Mouse (Mus musculus) limb, embryonic 10.5 days (tissue): ENCODE measurements around the gene Tarbp1. TPM values are rescaled to one million over a fixed set of nuclear protein-coding genes. Genes with fewer than 3 reads are reported as not detected.
A peak's percentile ranks its signal among the peaks of the same experiment; 100 is the strongest.

Source experiments
- DNase-seq: peaks from one replicate; pipeline ENCODE4 v3.0.0-alpha.2; 2017; ENCODE audit warnings: low spot score
- H3K27ac ChIP-seq: fragments of 300-500 bp; sonication (generic); 2 replicates; pipeline ENCODE4 v1.5.1; 2016; ENCODE audit warnings: mild to moderate bottlenecking
- H3K27me3 ChIP-seq: fragments of 300-500 bp; sonication (generic); 2 replicates; pipeline ENCODE4 v1.6.1; 2016; ENCODE audit warnings: low read depth, mild to moderate bottlenecking; ENCODE audit not compliant: poor library complexity, severe bottlenecking
- H3K36me3 ChIP-seq: fragments of 300-500 bp; sonication (generic); 2 replicates; pipeline ENCODE4 v1.6.1; 2016; ENCODE audit warnings: mild to moderate bottlenecking, moderate library complexity
- H3K4me1 ChIP-seq: fragments of 300-500 bp; sonication (generic); 2 replicates; pipeline ENCODE4 v1.6.1; 2016
- H3K4me3 ChIP-seq: fragments of 300-500 bp; sonication (generic); 2 replicates; pipeline ENCODE4 v1.5.1; 2016; ENCODE audit warnings: mild to moderate bottlenecking, moderate library complexity
- H3K9me3 ChIP-seq: fragments of 300-500 bp; sonication (generic); replicated peaks from 2 replicates; pipeline ENCODE4 v1.6.1; 2016; ENCODE audit warnings: mild to moderate bottlenecking
- WGBS: fragments of 180-500 bp; shearing (Covaris S2); methylation state at CpG from one replicate; pipeline ENCODE4 v1.1.7; 2016; 5-methylcytosine and 5-hydroxymethylcytosine counted together
- polyA plus RNA-seq: library from polyadenylated mRNA; unstranded; fragments of >200 nt; fragmentation: Nextera tagmentation; extraction: Ambion mirVana; gene quantifications from 2 replicates; pipeline ENCODE4 v1.2.1, GENCODE M21; 2016

Tarbp1 gene
- polyA plus RNA-seq, 1 experiment from 2014 or later: 2.6 TPM

GRCm38 (mm10) chr8:126504492-126505182 lies 29.8 kb upstream of the Tarbp1 start:
- no peaks in the 10 kb centered on the region for H3K36me3 ChIP-seq
- no peaks in the 10 kb centered on the region for H3K27me3 ChIP-seq
- H3K9me3 ChIP-seq: no peaks in the 10 kb centered on the region
- no peak overlapping the region for H3K27ac ChIP-seq
- 0 out of 2 replicates have a peak, but pooled peaks cover 2% of the 10 kb centered on the region for H3K4me1 ChIP-seq
- 70% methylated on average over 16 of the region's 16 CpGs for WGBS
- H3K4me3 ChIP-seq: no peak overlapping the region
- no peak for DNase-seq

- Histone ChIP-seq H3K36me3 (no peaks in the 10 kb centered on the region), H3K27ac (no peak overlapping the region), H3K9me3 (no peaks in the 10 kb centered on the region), H3K4me3 (no peak overlapping the region), H3K27me3 (no peaks in the 10 kb centered on the region), H3K4me1 (peaks cover 7% of the 10 kb centered on the region)
- WGBS: 47% methylated on average over 2 of the region's 2 CpGs
- DNase-seq: no peak
These were observed 27.9 kb upstream of the Tarbp1 start for GRCm38 (mm10) chr8:126502722-126503121.

GRCm38 (mm10) chr8:126499371-126499770 lies 24.5 kb upstream of the Tarbp1 start:
- WGBS: 93% methylated on average over 2 of the region's 2 CpGs
- Histone ChIP-seq H3K4me1 (peaks cover 15% of the 10 kb centered on the region), H3K36me3 (no peaks in the 10 kb centered on the region), H3K27me3 (no peaks in the 10 kb centered on the region), H3K9me3 (no peaks in the 10 kb centered on the region), H3K4me3 (no peak overlapping the region), H3K27ac (no peak overlapping the region)
- DNase-seq: no peak

GRCm38 (mm10) chr8:126498465-126498864 lies 23.6 kb upstream of the Tarbp1 start:
- Histone ChIP-seq H3K27me3 (no peaks in the 10 kb centered on the region), H3K27ac (peak overlapping the region; percentile 89), H3K4me3 (no peak overlapping the region; the same call in 1 of the 2 replicates), H3K9me3 (no peaks in the 10 kb centered on the region), H3K4me1 (peaks cover 15% of the 10 kb centered on the region), H3K36me3 (no peaks in the 10 kb centered on the region)
- WGBS: 89% methylated on average over 6 of the region's 6 CpGs
- DNase-seq: no peak

GRCm38 (mm10) chr8:126497541-126498428 lies 22.9 kb upstream of the Tarbp1 start:
- Histone ChIP-seq H3K4me1 (peaks cover 13% of the 10 kb centered on the region), H3K27ac (peak overlapping the region; percentile 89), H3K9me3 (no peaks in the 10 kb centered on the region), H3K36me3 (no peaks in the 10 kb centered on the region), H3K4me3 (peak overlapping the region; percentile 51), H3K27me3 (no peaks in the 10 kb centered on the region)
- WGBS: 34% methylated on average over 27 of the region's 27 CpGs
- DNase-seq: peak; percentile 94

GRCm38 (mm10) chr8:126496915-126497314 lies 22.1 kb upstream of the Tarbp1 start:
- WGBS: 80% methylated on average over 5 of the region's 5 CpGs
- Histone ChIP-seq H3K4me1 (peaks cover 13% of the 10 kb centered on the region), H3K9me3 (no peaks in the 10 kb centered on the region), H3K27me3 (no peaks in the 10 kb centered on the region), H3K36me3 (no peaks in the 10 kb centered on the region), H3K4me3 (no peak overlapping the region), H3K27ac (peak overlapping the region; percentile 89)
- DNase-seq: no peak

- Histone ChIP-seq H3K27me3 (no peaks in the 10 kb centered on the region), H3K27ac (no peak overlapping the region), H3K4me3 (no peak overlapping the region), H3K4me1 (peaks cover 13% of the 10 kb centered on the region), H3K9me3 (no peaks in the 10 kb centered on the region), H3K36me3 (no peaks in the 10 kb centered on the region)
- no peak for DNase-seq
- 82% methylated on average over 12 of the region's 12 CpGs for WGBS
These were observed 20.6 kb upstream of the Tarbp1 start for GRCm38 (mm10) chr8:126495461-126495860.

- Histone ChIP-seq H3K9me3 (no peaks in the 10 kb centered on the region), H3K4me3 (no peak overlapping the region), H3K27ac (no peak overlapping the region), H3K4me1 (peaks cover 13% of the 10 kb centered on the region), H3K36me3 (no peaks in the 10 kb centered on the region), H3K27me3 (no peaks in the 10 kb centered on the region)
- 79% methylated on average over 15 of the region's 15 CpGs for WGBS
- no peak for DNase-seq
These were observed 19.6 kb upstream of the Tarbp1 start for GRCm38 (mm10) chr8:126494160-126495110.

GRCm38 (mm10) chr8:126482938-126483337 lies 8.1 kb upstream of the Tarbp1 start:
- Histone ChIP-seq H3K4me3 (no peak overlapping the region), H3K4me1 (peaks cover 6% of the 10 kb centered on the region; the same call in 1 of the 2 replicates), H3K9me3 (no peaks in the 10 kb centered on the region), H3K27ac (no peak overlapping the region), H3K36me3 (no peaks in the 10 kb centered on the region), H3K27me3 (no peaks in the 10 kb centered on the region)
- peak; percentile 78 for DNase-seq
- WGBS: 23% methylated on average over 5 of the region's 5 CpGs

GRCm38 (mm10) chr8:126482348-126482720 lies 7.5 kb upstream of the Tarbp1 start:
- H3K27ac ChIP-seq: no peak overlapping the region
- H3K4me1 ChIP-seq: peaks cover 6% of the 10 kb centered on the region; the same call in 1 of the 2 replicates
- H3K27me3 ChIP-seq: peaks cover 4% of the 10 kb centered on the region; the same call in 1 of the 2 replicates
- no peak overlapping the region for H3K4me3 ChIP-seq
- H3K36me3 ChIP-seq: no peaks in the 10 kb centered on the region
- no peaks in the 10 kb centered on the region for H3K9me3 ChIP-seq
- 65% methylated on average over 2 of the region's 2 CpGs for WGBS
- no peak for DNase-seq

- no peaks in the 10 kb centered on the region for H3K9me3 ChIP-seq
- WGBS: 39% methylated on average over 8 of the region's 8 CpGs
- H3K27ac ChIP-seq: peak overlapping the region; percentile 28; the same call in 1 of the 2 replicates
- H3K4me3 ChIP-seq: no peak overlapping the region
- H3K27me3 ChIP-seq: peaks cover 10% of the 10 kb centered on the region
- DNase-seq: peak; percentile 69
- H3K36me3 ChIP-seq: no peaks in the 10 kb centered on the region
- peaks cover 6% of the 10 kb centered on the region; the same call in 1 of the 2 replicates for H3K4me1 ChIP-seq
These were observed 6.9 kb upstream of the Tarbp1 start for GRCm38 (mm10) chr8:126481494-126482347.
